Mouse (Mus musculus) bone marrow, adult 2 months (tissue): ENCODE measurements around the gene Cbx1.

ENCODE experiments used
- CTCF ChIP-seq: fragments of 200-500 bp; IDR thresholded peaks from 2 replicates; pipeline ENCODE4 v1.5.1; 2011; ENCODE audit warnings: low read length, control low read depth; ENCODE audit not compliant: control insufficient read depth, insufficient read depth
- POLR2A ChIP-seq: fragments of 200-500 bp; IDR thresholded peaks from 2 replicates; pipeline ENCODE4 v1.6.1; 2011; ENCODE audit warnings: low read depth, mild to moderate bottlenecking, control low read depth, low read length, borderline replicate concordance; ENCODE audit not compliant: control insufficient read depth

GRCm38 (mm10) chr11:96780306-96780705 is 8.6 kb upstream of the Cbx1 start:
- TF ChIP-seq CTCF (no peak), POLR2A (no peak)
